Mouse (Mus musculus): ENCODE data around the gene Mmp19. TPM values are rescaled to one million over a fixed set of nuclear protein-coding genes. Genes with fewer than 3 reads are reported as not detected.

Mmp19 gene
- polyA plus RNA-seq, 1 experiment from 2014 or later: 0.93 TPM

DNA sequence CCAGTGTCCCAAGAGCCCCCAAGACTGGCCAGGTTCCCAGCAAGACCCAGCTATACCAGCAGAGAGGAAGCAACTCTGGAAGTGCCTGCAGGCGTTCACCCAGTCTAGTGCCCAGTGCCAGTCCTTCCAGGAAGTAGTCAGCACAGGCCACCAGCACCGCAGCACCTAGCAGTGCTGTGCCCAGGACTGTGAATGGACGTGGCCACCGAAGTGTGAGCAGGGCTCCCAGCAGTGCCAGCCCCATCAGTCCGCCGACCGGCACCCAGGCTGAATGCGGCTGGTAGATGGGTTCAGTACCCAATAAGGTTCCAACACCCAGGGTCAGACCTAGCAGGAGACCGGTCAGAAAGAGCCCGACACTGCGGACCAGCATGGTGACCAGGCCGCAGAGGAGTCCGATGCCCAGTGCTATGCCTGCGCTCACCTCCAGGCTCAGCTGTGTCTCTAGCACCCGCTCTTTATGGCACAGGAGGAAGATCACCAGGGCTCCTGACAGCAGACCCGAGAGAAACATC lies 11.3 kb downstream of the Mmp19 start:
- WGBS: 85% methylated on average over 16 of the region's 16 CpGs
- Histone ChIP-seq H3K4me3 (no peak overlapping the region), H3K4me2 (peak overlapping the region; percentile 85; the same call in 1 of the 2 replicates), H3K9me3 (replicated peaks) (no peaks in the 10 kb centered on the region), H3K27ac (ENCODE audit: poor library complexity, severe bottlenecking) (no peak overlapping the region), H3K4me1 (replicated peaks) (peaks cover 27% of the 10 kb centered on the region), H3K36me3 (peaks cover 34% of the 10 kb centered on the region), H3K27me3 (replicated peaks) (no peaks in the 10 kb centered on the region), H3K9ac (no peak overlapping the region)
- ATAC-seq (ENCODE audit: insufficient number of reproducible peaks, low FRiP score): no peak

DNA sequence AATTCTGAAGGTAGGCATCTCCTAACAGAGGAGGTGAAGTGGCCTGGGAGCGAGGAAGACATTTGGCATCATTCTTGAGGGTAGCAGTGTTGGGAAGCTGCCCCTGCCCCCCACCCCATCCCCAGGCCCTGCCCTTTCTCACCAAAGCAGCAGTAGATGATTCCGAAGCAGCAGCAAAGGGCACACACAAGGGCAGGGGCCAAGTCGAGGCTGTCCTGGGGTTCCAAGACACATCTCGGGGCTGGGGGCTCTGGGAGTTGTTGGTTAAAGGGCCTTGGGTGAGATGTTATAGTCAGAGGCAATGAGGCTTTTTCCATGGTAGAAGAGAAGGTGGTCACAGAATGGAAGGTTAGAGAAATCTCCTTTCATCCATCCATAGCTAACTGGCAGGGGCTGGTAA lies 12.2 kb downstream of the Mmp19 start:
- Histone ChIP-seq H3K4me1 (replicated peaks) (peaks cover 36% of the 10 kb centered on the region), H3K36me3 (peaks cover 42% of the 10 kb centered on the region), H3K27me3 (replicated peaks) (no peaks in the 10 kb centered on the region), H3K27ac (ENCODE audit: poor library complexity, severe bottlenecking) (peak overlapping the region; percentile 96; the same call in 1 of the 2 replicates), H3K9me3 (replicated peaks) (no peaks in the 10 kb centered on the region), H3K9ac (peak overlapping the region; percentile 86), H3K4me3 (peak overlapping the region; percentile 77), H3K4me2 (peak overlapping the region; percentile 85)
- ATAC-seq (ENCODE audit: insufficient number of reproducible peaks, low FRiP score): no peak
- WGBS: 46% methylated on average over 4 of the region's 4 CpGs

DNA sequence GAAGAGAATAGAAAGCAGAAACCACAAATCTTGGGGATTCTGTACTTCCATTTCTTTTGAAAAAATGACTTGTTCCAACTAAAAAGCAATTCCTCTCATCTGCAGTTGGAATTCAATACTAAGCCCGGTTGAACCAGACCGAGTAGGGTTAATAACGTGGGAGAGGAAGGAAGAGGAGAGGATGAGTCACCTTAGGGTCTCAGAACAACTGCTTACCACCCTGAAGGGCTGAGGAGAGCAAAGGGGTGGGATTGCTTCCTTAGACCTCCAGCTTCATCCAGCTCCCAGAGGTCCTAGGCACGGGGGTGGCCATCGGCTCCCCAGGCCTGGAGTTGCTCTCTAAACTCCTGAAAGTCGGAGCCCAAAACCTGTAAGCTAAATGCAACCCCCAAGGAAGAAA lies 12.7 kb downstream of the Mmp19 start:
- no peak for ATAC-seq (ENCODE audit: insufficient number of reproducible peaks, low FRiP score)
- peaks cover 40% of the 10 kb centered on the region for H3K4me1 ChIP-seq (replicated peaks)
- H3K9ac ChIP-seq: peak overlapping the region; percentile 86
- H3K9me3 ChIP-seq (replicated peaks): no peaks in the 10 kb centered on the region
- H3K4me3 ChIP-seq: peak overlapping the region; percentile 77
- peak overlapping the region; percentile 96 for H3K27ac ChIP-seq (ENCODE audit: poor library complexity, severe bottlenecking)
- 12% methylated on average over 6 of the region's 6 CpGs for WGBS
- peak overlapping the region; percentile 85 for H3K4me2 ChIP-seq
- H3K27me3 ChIP-seq (replicated peaks): no peaks in the 10 kb centered on the region
- peaks cover 46% of the 10 kb centered on the region for H3K36me3 ChIP-seq

DNA sequence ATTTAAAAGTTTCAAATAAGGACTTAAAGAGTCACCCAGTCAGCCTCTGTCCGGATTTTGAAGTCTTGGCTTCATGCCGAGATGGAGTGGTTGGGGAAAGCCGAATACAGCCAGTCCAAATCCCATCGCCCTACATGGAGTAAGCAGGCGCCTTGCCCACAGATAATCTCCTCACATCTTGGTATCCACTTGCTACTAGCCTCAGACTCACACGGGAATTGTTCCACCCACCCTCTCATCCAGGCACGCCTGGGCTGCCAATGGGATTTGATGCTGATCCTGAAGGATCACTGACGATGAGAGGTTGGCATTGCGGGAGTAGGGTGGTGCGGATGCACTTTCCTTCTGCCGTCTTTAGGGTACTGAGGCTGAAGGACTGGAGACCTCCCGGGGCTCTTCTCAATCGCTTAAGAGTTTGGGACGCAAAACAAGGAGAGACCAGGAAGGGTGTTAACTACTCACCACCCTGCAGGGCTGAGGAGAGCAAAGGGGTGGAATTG lies 13.1 kb downstream of the Mmp19 start, which contains the start of gene Dnajc14:
TSS of gene Dnajc14 (plus strand) at position 292 of the 500 bp plus-strand sequence.
- peak within 1 kb of the TSS; percentile 86 for H3K9ac ChIP-seq
- H3K27me3 ChIP-seq (replicated peaks): no peaks in the 10 kb centered on the region
- peaks cover 46% of the 10 kb centered on the region for H3K36me3 ChIP-seq
- H3K4me1 ChIP-seq (replicated peaks): peaks cover 45% of the 10 kb centered on the region
- peak within 1 kb of the TSS; percentile 85 for H3K4me2 ChIP-seq
- H3K27ac ChIP-seq (ENCODE audit: poor library complexity, severe bottlenecking): peak within 1 kb of the TSS; percentile 96
- H3K4me3 ChIP-seq: peak within 1 kb of the TSS; percentile 77
- under 1% methylated on average over 14 of the region's 14 CpGs for WGBS
- peak; percentile 15; the same call in 1 of the 2 replicates for ATAC-seq (ENCODE audit: insufficient number of reproducible peaks, low FRiP score)
- no peaks in the 10 kb centered on the region for H3K9me3 ChIP-seq (replicated peaks)

DNA sequence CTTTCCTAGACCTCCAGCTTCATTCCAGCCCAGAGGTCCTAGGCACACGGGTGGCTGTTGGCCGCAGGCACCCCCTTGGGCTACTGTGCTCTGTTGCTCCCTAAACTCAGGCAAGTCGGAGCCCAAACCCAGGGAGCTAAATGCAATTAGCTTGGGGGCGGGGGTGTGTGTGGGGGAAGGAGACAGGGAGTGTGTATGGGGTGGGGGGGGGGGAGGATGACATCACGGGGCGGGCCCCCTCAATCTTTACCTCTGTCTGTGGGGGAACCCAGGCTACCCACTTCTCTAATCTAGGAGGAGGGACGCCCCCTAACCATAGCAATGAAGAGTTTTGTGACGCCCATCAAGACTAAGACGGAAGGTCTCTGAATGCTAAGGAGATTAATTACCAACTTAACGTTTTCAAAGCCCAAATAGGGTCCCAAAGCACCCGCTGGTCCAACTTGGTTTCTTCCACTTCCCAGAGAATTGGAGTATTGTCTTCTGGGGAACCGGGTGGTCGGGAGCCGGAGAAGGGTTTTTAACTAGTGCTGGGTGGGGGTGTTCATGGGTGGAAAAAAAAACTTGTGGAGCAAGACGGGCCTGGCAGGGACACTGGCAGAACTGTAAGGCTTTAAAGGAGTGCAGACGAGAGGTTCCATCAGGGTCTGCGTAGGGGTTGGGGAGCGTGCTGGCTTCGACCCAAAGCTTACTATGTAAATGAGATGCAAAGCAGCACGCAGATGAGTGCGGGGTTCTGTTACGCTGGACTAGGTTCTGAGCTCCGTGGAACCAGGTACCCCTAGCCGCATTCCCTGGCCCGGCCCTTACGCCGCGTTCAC lies 13.8 kb downstream of the Mmp19 start, which contains the start of gene Tmem198b:
TSS of gene Tmem198b (minus strand) at position 100 of the 821 bp plus-strand sequence.
- Histone ChIP-seq H3K27ac (ENCODE audit: poor library complexity, severe bottlenecking) (peak within 1 kb of the TSS; percentile 96), H3K9me3 (replicated peaks) (no peaks in the 10 kb centered on the region), H3K4me1 (replicated peaks) (peaks cover 51% of the 10 kb centered on the region), H3K4me2 (peak within 1 kb of the TSS; percentile 85), H3K36me3 (peaks cover 50% of the 10 kb centered on the region), H3K27me3 (replicated peaks) (no peaks in the 10 kb centered on the region), H3K4me3 (peak within 1 kb of the TSS; percentile 77), H3K9ac (peak within 1 kb of the TSS; percentile 86)
- under 1% methylated on average over 27 of the region's 28 CpGs for WGBS
- peak; percentile 65 for ATAC-seq (ENCODE audit: insufficient number of reproducible peaks, low FRiP score)

DNA sequence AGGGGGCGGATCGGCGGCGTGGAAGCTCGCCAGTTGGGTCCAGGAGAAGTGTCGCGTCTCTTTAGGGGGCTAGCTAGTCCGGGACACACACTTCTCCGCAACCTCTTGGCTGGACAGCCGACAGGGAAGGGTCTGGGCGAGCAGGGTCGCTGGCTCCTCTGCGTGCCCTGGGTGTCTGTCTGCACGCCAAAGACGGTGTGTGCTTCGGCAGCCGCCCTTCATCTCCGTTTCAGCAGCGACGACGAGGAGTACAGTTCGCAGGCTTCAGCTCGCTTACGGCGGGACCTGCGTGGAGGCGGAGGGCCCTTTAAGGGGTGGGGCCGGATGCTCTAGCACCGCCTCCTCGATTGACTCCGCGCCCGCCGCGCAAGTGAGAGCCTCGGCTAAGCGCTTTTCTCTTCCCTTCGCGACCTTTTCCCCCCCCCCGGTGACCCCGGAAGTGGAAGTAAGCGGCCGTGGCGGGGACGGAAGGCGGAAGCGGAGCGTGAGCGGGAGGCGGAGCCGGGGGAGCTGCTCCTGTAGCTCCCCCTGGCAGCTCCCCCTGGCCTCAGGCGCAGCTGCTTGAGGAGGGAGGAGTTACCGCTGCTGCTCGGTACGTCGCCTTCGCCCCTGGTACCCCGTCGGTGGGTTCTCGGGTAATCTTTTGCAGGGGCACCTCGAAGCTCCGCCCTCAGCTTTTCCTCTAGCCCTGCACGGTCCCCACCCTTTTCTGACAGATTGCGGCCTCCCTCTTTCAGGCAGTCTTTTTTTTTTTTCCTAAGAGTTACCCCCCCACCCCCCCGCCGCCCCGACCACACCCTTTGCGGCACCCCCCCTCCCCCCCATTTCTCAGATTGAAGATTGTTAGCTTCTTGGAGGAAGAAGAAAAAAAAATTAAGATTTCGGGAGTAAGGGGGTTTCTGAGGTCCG lies 14.6 kb downstream of the Mmp19 start:
- peaks cover 53% of the 10 kb centered on the region for H3K4me1 ChIP-seq (replicated peaks)
- peak; percentile 94 for ATAC-seq (ENCODE audit: insufficient number of reproducible peaks, low FRiP score)
- peak overlapping the region; percentile 96 for H3K27ac ChIP-seq (ENCODE audit: poor library complexity, severe bottlenecking)
- under 1% methylated on average over 67 of the region's 70 CpGs for WGBS
- H3K9ac ChIP-seq: peak overlapping the region; percentile 86
- peaks cover 53% of the 10 kb centered on the region for H3K36me3 ChIP-seq
- H3K4me3 ChIP-seq: peak overlapping the region; percentile 77
- H3K9me3 ChIP-seq (replicated peaks): no peaks in the 10 kb centered on the region
- no peaks in the 10 kb centered on the region for H3K27me3 ChIP-seq (replicated peaks)
- H3K4me2 ChIP-seq: peak overlapping the region; percentile 85

DNA sequence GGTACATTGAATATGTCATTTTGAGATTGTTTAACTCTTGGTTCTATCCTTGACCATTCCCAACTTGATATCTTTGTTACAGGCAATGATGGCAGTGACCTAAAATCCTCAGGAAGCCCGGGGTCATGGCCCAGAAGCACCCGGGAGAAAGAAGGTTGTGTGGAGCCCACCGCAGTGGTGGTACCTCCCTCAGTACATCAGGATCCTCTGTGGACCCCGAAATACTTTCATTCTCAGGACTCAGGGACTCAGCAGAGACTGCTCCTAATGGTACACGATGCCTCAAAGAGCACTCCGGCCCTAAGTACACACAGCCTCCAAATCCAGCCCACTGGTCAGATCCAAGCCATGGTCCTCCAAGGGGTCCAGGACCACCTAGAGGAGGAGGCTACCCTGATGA lies 15.4 kb downstream of the Mmp19 start:
- H3K27ac ChIP-seq (ENCODE audit: poor library complexity, severe bottlenecking): peak overlapping the region; percentile 96
- H3K36me3 ChIP-seq: peaks cover 47% of the 10 kb centered on the region
- H3K4me3 ChIP-seq: peak overlapping the region; percentile 77
- H3K9me3 ChIP-seq (replicated peaks): no peaks in the 10 kb centered on the region
- H3K4me1 ChIP-seq (replicated peaks): peaks cover 53% of the 10 kb centered on the region
- WGBS: 54% methylated on average over 6 of the region's 6 CpGs
- ATAC-seq (ENCODE audit: insufficient number of reproducible peaks, low FRiP score): no peak
- H3K9ac ChIP-seq: peak overlapping the region; percentile 86
- peak overlapping the region; percentile 85 for H3K4me2 ChIP-seq
- no peaks in the 10 kb centered on the region for H3K27me3 ChIP-seq (replicated peaks)

DNA sequence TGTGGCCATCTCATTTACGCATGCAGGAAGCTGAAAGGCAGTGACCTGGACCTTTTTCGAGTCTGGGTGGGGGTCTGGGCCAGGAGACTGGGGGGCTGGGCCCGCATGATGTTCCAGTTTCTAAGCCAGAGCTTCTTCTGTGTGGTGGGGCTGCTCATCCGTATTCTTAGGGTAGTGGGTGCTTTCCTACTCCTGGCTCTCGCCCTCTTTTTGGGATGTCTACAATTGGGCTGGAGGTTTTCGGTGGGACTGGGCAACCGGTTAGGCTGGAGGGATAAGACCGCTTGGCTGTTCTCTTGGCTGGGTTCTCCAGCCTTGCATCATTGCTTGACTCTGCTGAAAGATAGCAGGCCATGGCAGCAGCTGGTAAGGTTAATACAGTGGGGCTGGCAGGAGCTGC lies 16.3 kb downstream of the Mmp19 start:
- Histone ChIP-seq H3K27me3 (replicated peaks) (no peaks in the 10 kb centered on the region), H3K4me2 (peak overlapping the region; percentile 85), H3K9me3 (replicated peaks) (no peaks in the 10 kb centered on the region), H3K9ac (peak overlapping the region; percentile 86), H3K4me3 (peak overlapping the region; percentile 77), H3K36me3 (peaks cover 38% of the 10 kb centered on the region), H3K27ac (ENCODE audit: poor library complexity, severe bottlenecking) (0 out of 2 replicates have a peak overlapping the region, but pooled peaks have one; percentile 1), H3K4me1 (replicated peaks) (peaks cover 53% of the 10 kb centered on the region)
- no peak for ATAC-seq (ENCODE audit: insufficient number of reproducible peaks, low FRiP score)
- WGBS: 82% methylated on average over 8 of the region's 8 CpGs

DNA sequence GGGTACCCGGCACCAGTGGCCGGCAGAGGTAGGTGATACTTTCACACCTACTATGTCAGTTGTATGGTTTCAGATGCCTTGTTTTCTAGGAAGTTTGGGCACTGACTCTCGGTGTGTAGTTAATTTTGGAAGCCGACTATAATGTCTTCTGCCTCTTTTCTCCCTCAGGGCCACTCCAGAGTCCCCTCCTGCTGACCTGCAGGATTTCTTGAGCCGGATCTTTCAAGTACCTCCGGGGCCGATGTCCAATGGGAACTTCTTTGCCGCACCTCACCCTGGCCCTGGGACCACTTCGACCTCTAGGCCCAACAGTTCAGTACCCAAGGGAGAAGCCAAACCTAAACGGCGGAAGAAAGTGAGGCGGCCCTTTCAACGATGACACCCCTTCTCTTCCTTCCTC lies 26.3 kb downstream of the Mmp19 start, which contains the start of gene Sarnp:
TSS of gene Sarnp (plus strand) at position 301 of the 400 bp plus-strand sequence.
- WGBS: 89% methylated on average over 13 of the region's 13 CpGs
- H3K27ac ChIP-seq (ENCODE audit: poor library complexity, severe bottlenecking): no peak within 1 kb of the TSS
- H3K27me3 ChIP-seq (replicated peaks): no peaks in the 10 kb centered on the region
- no peak within 1 kb of the TSS for H3K4me3 ChIP-seq
- H3K9me3 ChIP-seq (replicated peaks): no peaks in the 10 kb centered on the region
- H3K36me3 ChIP-seq: peaks cover 64% of the 10 kb centered on the region
- no peak for ATAC-seq (ENCODE audit: insufficient number of reproducible peaks, low FRiP score)
- no peak within 1 kb of the TSS for H3K4me2 ChIP-seq
- no peak within 1 kb of the TSS for H3K9ac ChIP-seq
- H3K4me1 ChIP-seq (replicated peaks): peaks cover 5% of the 10 kb centered on the region; the same call in 1 of the 2 replicates

DNA sequence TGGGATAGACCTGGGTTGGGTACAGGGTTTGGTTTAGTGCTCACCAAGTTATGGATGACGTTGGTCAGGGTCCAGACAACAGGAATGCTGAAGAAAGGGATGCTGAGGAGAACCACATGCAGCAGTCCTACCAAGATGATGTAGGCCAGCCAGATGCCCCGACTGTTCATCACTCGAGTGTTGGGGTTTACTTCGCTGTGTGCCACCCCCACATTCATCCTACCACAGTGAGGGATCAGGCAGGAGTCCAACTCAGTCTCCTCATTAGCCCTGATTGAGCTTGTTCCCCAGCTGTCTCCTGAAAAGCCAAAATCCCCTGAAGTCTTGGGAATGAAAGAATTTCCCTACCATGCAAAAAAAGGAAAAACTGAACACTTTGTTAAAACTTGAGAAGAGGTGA lies 29.5 kb downstream of the Mmp19 start:
- Histone ChIP-seq H3K27me3 (replicated peaks) (no peaks in the 10 kb centered on the region), H3K36me3 (peaks cover 46% of the 10 kb centered on the region), H3K9ac (no peak overlapping the region), H3K27ac (ENCODE audit: poor library complexity, severe bottlenecking) (no peak overlapping the region), H3K4me1 (replicated peaks) (peaks cover 12% of the 10 kb centered on the region), H3K4me2 (0 out of 2 replicates have a peak overlapping the region, but pooled peaks have one; percentile 76), H3K9me3 (replicated peaks) (no peaks in the 10 kb centered on the region), H3K4me3 (no peak overlapping the region)
- ATAC-seq (ENCODE audit: insufficient number of reproducible peaks, low FRiP score): no peak
- WGBS: 88% methylated on average over 4 of the region's 4 CpGs
